Mouse (Mus musculus): ENCODE measurements around the gene Psmb7. TPM values are rescaled to one million over a fixed set of nuclear protein-coding genes. Genes with fewer than 3 reads are reported as not detected.

Gene Psmb7
- 100 to 1,000 TPM; 213 to 217 TPM for total RNA-seq (2021)

- DNase-seq (ENCODE audit: low spot score in 2 of 2) = peak; percentile 85 to 92
- intact Hi-C loops (cut with DNase I) = loop anchor here (5.0 kb wide), 1 partner anchor 363 kb away; the partner anchor contains the start of genes Arpc5l and Rpl35
Observed at GRCm38 (mm10) chr2:38643625-38644427, at the start of gene Psmb7. Gene Psmb7 (minus strand): TSS chr2:38644087.

- intact Hi-C loops (cut with DNase I) = no loop called here
- no peak for DNase-seq (ENCODE audit: low spot score in 2 of 2)
Observed at GRCm38 (mm10) chr2:38691542-38691941, 47.7 kb upstream of the Psmb7 start.

- DNase-seq (ENCODE audit: low spot score in 2 of 2) = no peak
- intact Hi-C loops (cut with DNase I) = no loop called here
Observed at GRCm38 (mm10) chr2:38689881-38690280, 46.0 kb upstream of the Psmb7 start.

GRCm38 (mm10) chr2:38688791-38689520 is 45.1 kb upstream of the Psmb7 start:
- peak; percentile 33 to 48 for DNase-seq (ENCODE audit: low spot score in 2 of 2)
- intact Hi-C loops (cut with DNase I) = no loop called here

GRCm38 (mm10) chr2:38685746-38686145 is 41.9 kb upstream of the Psmb7 start:
- intact Hi-C loops (cut with DNase I) = no loop called here
- DNase-seq (ENCODE audit: low spot score in 2 of 2) = no peak

GRCm38 (mm10) chr2:38683083-38683482 is 39.2 kb upstream of the Psmb7 start:
- no peak for DNase-seq (ENCODE audit: low spot score in 2 of 2)
- intact Hi-C loops (cut with DNase I) = no loop called here

GRCm38 (mm10) chr2:38682209-38682608 is 38.3 kb upstream of the Psmb7 start:
- intact Hi-C loops (cut with DNase I) = no loop called here
- DNase-seq (ENCODE audit: low spot score in 2 of 2) = no peak

- no peak for DNase-seq (ENCODE audit: low spot score in 2 of 2)
- intact Hi-C loops (cut with DNase I) = no loop called here
Observed at GRCm38 (mm10) chr2:38678947-38679346, 35.1 kb upstream of the Psmb7 start.

- DNase-seq (ENCODE audit: low spot score in 2 of 2) = no peak
- intact Hi-C loops (cut with DNase I) = no loop called here
Observed at GRCm38 (mm10) chr2:38675366-38675969, 31.6 kb upstream of the Psmb7 start.

- intact Hi-C loops (cut with DNase I) = no loop called here
- no peak for DNase-seq (ENCODE audit: low spot score in 2 of 2)
Observed at GRCm38 (mm10) chr2:38672496-38672895, 28.6 kb upstream of the Psmb7 start.

- intact Hi-C loops (cut with DNase I) = no loop called here
Observed at GRCm38 (mm10) chr2:38668802-38669580, 25.1 kb upstream of the Psmb7 start.

GRCm38 (mm10) chr2:38661398-38661797 is 17.5 kb upstream of the Psmb7 start:
- intact Hi-C loops (cut with DNase I) = no loop called here
- no peak for DNase-seq (ENCODE audit: low spot score in 2 of 2)

More at GRCm38 (mm10) chr2:38668802-38669580, 25.1 kb upstream of the Psmb7 start:
- DNase-seq (ENCODE audit: low spot score in 2 of 2) = no peak

- intact Hi-C loops (cut with DNase I) = loop anchor here (1.0 to 10.0 kb wide), 3 partner anchors 12 to 734 kb away; no protein-coding TSS in a partner anchor
- peak; percentile 68 to 77 for DNase-seq (ENCODE audit: low spot score in 2 of 2)
Observed at GRCm38 (mm10) chr2:38658338-38658836, 14.5 kb upstream of the Psmb7 start.

GRCm38 (mm10) chr2:38653694-38654093 is 9.8 kb upstream of the Psmb7 start:
- intact Hi-C loops (cut with DNase I) = loop anchor here (10.0 kb wide), 1 partner anchor 729 kb away; no protein-coding TSS in a partner anchor
- no peak for DNase-seq (ENCODE audit: low spot score in 2 of 2)

- no peak for DNase-seq (ENCODE audit: low spot score in 2 of 2)
- intact Hi-C loops (cut with DNase I) = loop anchor here (10.0 kb wide), 1 partner anchor 728 kb away; no protein-coding TSS in a partner anchor
Observed at GRCm38 (mm10) chr2:38653293-38653619, 9.4 kb upstream of the Psmb7 start.

GRCm38 (mm10) chr2:38652565-38653292 is 8.8 kb upstream of the Psmb7 start:
- intact Hi-C loops (cut with DNase I) = loop anchor here (10.0 kb wide), 1 partner anchor 728 kb away; no protein-coding TSS in a partner anchor
- peak in 1 of 2 experiments; percentile 22 for DNase-seq (ENCODE audit: low spot score in 2 of 2)

- intact Hi-C loops (cut with DNase I) = loop anchor here (10.0 kb wide), 1 partner anchor 727 kb away; no protein-coding TSS in a partner anchor
Observed at GRCm38 (mm10) chr2:38652098-38652497, 8.2 kb upstream of the Psmb7 start.

GRCm38 (mm10) chr2:38650340-38650739 is 6.5 kb upstream of the Psmb7 start:
- DNase-seq (ENCODE audit: low spot score in 2 of 2) = no peak
- intact Hi-C loops (cut with DNase I) = loop anchor here (10.0 kb wide), 1 partner anchor 726 kb away; no protein-coding TSS in a partner anchor

More at GRCm38 (mm10) chr2:38652098-38652497, 8.2 kb upstream of the Psmb7 start:
- peak in 1 of 2 experiments; percentile 35 for DNase-seq (ENCODE audit: low spot score in 2 of 2)

Measured in left cerebral cortex, postnatal 25 days (tissue).